Mouse (Mus musculus) forebrain, embryonic 14.5 days (tissue): ENCODE measurements around the gene Med8. TPM values are rescaled to one million over a fixed set of nuclear protein-coding genes. Genes with fewer than 3 reads are reported as not detected.
A peak's percentile ranks its signal among the peaks of the same experiment; 100 is the strongest.

ENCODE experiments used
- ATAC-seq: fragments of 200-750 bp; cut with Nextera tagmentation; 2 replicates; pipeline ENCODE4 v1.8.0; 2017; ENCODE audit warnings: mild to moderate bottlenecking, moderate library complexity
- DNase-seq: peaks from one replicate; pipeline ENCODE4 v3.0.0-alpha.2; 2015; ENCODE audit warnings: low spot score
- H3K27ac ChIP-seq: fragments of 300-500 bp; sonication (generic); 2 replicates; pipeline ENCODE4 v1.5.1; 2014; ENCODE audit warnings: low read depth, mild to moderate bottlenecking, control low read depth, low read length, moderate library complexity
- H3K27me3 ChIP-seq: fragments of 300-500 bp; sonication (generic); replicated peaks from 2 replicates; pipeline ENCODE4 v1.6.1; 2014; ENCODE audit warnings: low read length, control low read depth, mixed read lengths; ENCODE audit not compliant: control insufficient read depth, insufficient read depth
- H3K36me3 ChIP-seq: fragments of 300-500 bp; sonication (generic); 2 replicates; pipeline ENCODE4 v1.6.1; 2014; ENCODE audit warnings: low read length, control low read depth; ENCODE audit not compliant: control insufficient read depth, insufficient read depth
- H3K4me1 ChIP-seq: fragments of 300-500 bp; sonication (generic); 2 replicates; pipeline ENCODE4 v1.6.1; 2014; ENCODE audit warnings: antibody characterized with exemption, low read length, control low read depth; ENCODE audit not compliant: control insufficient read depth, insufficient read depth
- H3K4me2 ChIP-seq: fragments of 300-500 bp; sonication (generic); 2 replicates; pipeline ENCODE4 v1.6.1; 2014; ENCODE audit warnings: mild to moderate bottlenecking, control low read depth, low read length
- H3K4me3 ChIP-seq: fragments of 300-500 bp; sonication (generic); 2 replicates; pipeline ENCODE4 v1.5.1; 2014; ENCODE audit warnings: low read depth, low read length, control low read depth
- H3K9ac ChIP-seq: fragments of 300-500 bp; sonication (generic); 2 replicates; pipeline ENCODE4 v1.6.1; 2014; ENCODE audit warnings: mild to moderate bottlenecking, low read length, control low read depth, moderate library complexity
- H3K9me3 ChIP-seq: fragments of 300-500 bp; sonication (generic); replicated peaks from 2 replicates; pipeline ENCODE4 v1.6.1; 2016; ENCODE audit warnings: low read length, control low read depth, mixed read lengths; ENCODE audit not compliant: control insufficient read depth
- WGBS: fragments of 180-500 bp; shearing (Covaris S2); extraction: QIAGEN DNeasy Blood & Tissue Kit; methylation state at CpG from one replicate; pipeline ENCODE4 v1.1.7; 2014; 5-methylcytosine and 5-hydroxymethylcytosine counted together
- polyA plus RNA-seq: library from polyadenylated mRNA; unstranded; fragments of >200 nt; fragmentation: Nextera tagmentation; extraction: Ambion mirVana; gene quantifications from 2 replicates; pipeline ENCODE4 v1.2.1, GENCODE M21; 2014

Med8 gene
- polyA plus RNA-seq, 1 experiment from 2014 or later: 119 TPM

- Histone ChIP-seq H3K9me3 (no peaks in the 10 kb centered on the region), H3K4me2 (peak within 1 kb of the TSS; percentile 93), H3K4me1 (peaks cover 20% of the 10 kb centered on the region), H3K4me3 (peak within 1 kb of the TSS; percentile 62), H3K27me3 (no peaks in the 10 kb centered on the region), H3K36me3 (peaks cover 17% of the 10 kb centered on the region), H3K9ac (peak within 1 kb of the TSS; percentile 74), H3K27ac (peak within 1 kb of the TSS; percentile 70)
- WGBS: under 1% methylated on average over 67 of the region's 67 CpGs
- ATAC-seq: peak; percentile 98
- DNase-seq: peak; percentile 98
These were observed 27.9 kb downstream of the Med8 start, which contains the start of gene Cdc20 for GRCm38 (mm10) chr4:118436820-118437603. Gene Cdc20, minus strand, starts transcription at chr4:118437352.

- DNase-seq: peak; percentile 42
- Histone ChIP-seq H3K9ac (peak overlapping the region; percentile 60), H3K27ac (peak overlapping the region; percentile 70), H3K4me3 (peak overlapping the region; percentile 62), H3K27me3 (no peaks in the 10 kb centered on the region), H3K4me1 (peaks cover 20% of the 10 kb centered on the region), H3K36me3 (peaks cover 9% of the 10 kb centered on the region), H3K4me2 (peak overlapping the region; percentile 93), H3K9me3 (no peaks in the 10 kb centered on the region)
- ATAC-seq: 0 out of 2 replicates have a peak, but pooled peaks have one; percentile 13
- WGBS: 8% methylated on average over 12 of the region's 12 CpGs
These were observed 28.7 kb downstream of the Med8 start for GRCm38 (mm10) chr4:118437829-118438253.

GRCm38 (mm10) chr4:118445088-118445487, 36.0 kb downstream of the Med8 start:
- Histone ChIP-seq H3K4me2 (no peak overlapping the region), H3K4me1 (peaks cover 5% of the 10 kb centered on the region; the same call in 1 of the 2 replicates), H3K36me3 (no peaks in the 10 kb centered on the region), H3K27ac (no peak overlapping the region), H3K27me3 (no peaks in the 10 kb centered on the region), H3K9me3 (no peaks in the 10 kb centered on the region), H3K4me3 (no peak overlapping the region), H3K9ac (no peak overlapping the region)
- ATAC-seq: no peak
- no peak for DNase-seq
- 81% methylated on average over 10 of the region's 10 CpGs for WGBS

- H3K27me3 ChIP-seq: no peaks in the 10 kb centered on the region
- H3K9ac ChIP-seq: peak overlapping the region; percentile 52; the same call in 1 of the 2 replicates
- H3K27ac ChIP-seq: no peak overlapping the region; the same call in 1 of the 2 replicates
- peak; percentile 21 for DNase-seq
- H3K4me3 ChIP-seq: peak overlapping the region; percentile 31
- H3K36me3 ChIP-seq: no peaks in the 10 kb centered on the region
- ATAC-seq: peak; percentile 72
- WGBS: 22% methylated on average over 18 of the region's 18 CpGs
- H3K4me1 ChIP-seq: peaks cover 5% of the 10 kb centered on the region; the same call in 1 of the 2 replicates
- no peaks in the 10 kb centered on the region for H3K9me3 ChIP-seq
- peak overlapping the region; percentile 62 for H3K4me2 ChIP-seq
These were observed 36.8 kb downstream of the Med8 start for GRCm38 (mm10) chr4:118445781-118446414.

- WGBS: 27% methylated on average over 24 of the region's 24 CpGs
These were observed 37.4 kb downstream of the Med8 start for GRCm38 (mm10) chr4:118446415-118447153.

GRCm38 (mm10) chr4:118457345-118457975, 48.3 kb downstream of the Med8 start, which contains the start of gene Mpl:
Gene Mpl, minus strand, starts transcription at chr4:118457513.
- Histone ChIP-seq H3K36me3 (no peaks in the 10 kb centered on the region), H3K4me1 (no peaks in the 10 kb centered on the region), H3K9ac (no peak within 1 kb of the TSS), H3K4me2 (no peak within 1 kb of the TSS), H3K4me3 (no peak within 1 kb of the TSS), H3K27me3 (no peaks in the 10 kb centered on the region), H3K27ac (no peak within 1 kb of the TSS), H3K9me3 (no peaks in the 10 kb centered on the region)
- no peak for ATAC-seq
- DNase-seq: no peak
- WGBS: 70% methylated on average over 9 of the region's 9 CpGs

More at GRCm38 (mm10) chr4:118446415-118447153, 37.4 kb downstream of the Med8 start:
- peak overlapping the region; percentile 31 for H3K4me3 ChIP-seq
- no peaks in the 10 kb centered on the region for H3K9me3 ChIP-seq
- H3K27ac ChIP-seq: no peak overlapping the region
- peak overlapping the region; percentile 62 for H3K4me2 ChIP-seq
- DNase-seq (peak; percentile 23), ATAC-seq (no peak)
- H3K4me1 ChIP-seq: peaks cover 5% of the 10 kb centered on the region; the same call in 1 of the 2 replicates
- H3K36me3 ChIP-seq: no peaks in the 10 kb centered on the region
- peak overlapping the region; percentile 52; the same call in 1 of the 2 replicates for H3K9ac ChIP-seq
- H3K27me3 ChIP-seq: no peaks in the 10 kb centered on the region

GRCm38 (mm10) chr4:118464956-118465355, 55.8 kb downstream of the Med8 start:
- Histone ChIP-seq H3K4me2 (no peak overlapping the region), H3K4me1 (no peaks in the 10 kb centered on the region), H3K9ac (no peak overlapping the region), H3K27ac (no peak overlapping the region), H3K9me3 (no peaks in the 10 kb centered on the region), H3K36me3 (no peaks in the 10 kb centered on the region), H3K4me3 (no peak overlapping the region), H3K27me3 (no peaks in the 10 kb centered on the region)
- ATAC-seq (no peak), DNase-seq (no peak)
- 86% methylated on average over 3 of the region's 3 CpGs for WGBS
